Mouse (Mus musculus) cerebellum, adult 2 months (tissue): Measurements from ENCODE around the gene Siae. TPM values are rescaled to one million over a fixed set of nuclear protein-coding genes. Genes with fewer than 3 reads are reported as not detected.

ENCODE experiments used
- DNase-seq, 2 experiments: peaks; one replicate each; pipeline ENCODE4 v3.0.0; 2021
- H3K27ac ChIP-seq: fragments of 200-500 bp; 2 replicates; pipeline ENCODE4 v1.5.1; 2012; ENCODE audit warnings: low read length, control low read depth, inconsistent platforms; ENCODE audit not compliant: insufficient read depth
- H3K27me3 ChIP-seq: fragments of 200-500 bp; 2 replicates; pipeline ENCODE4 v1.6.1; 2012; ENCODE audit warnings: inconsistent platforms, mild to moderate bottlenecking, low read length, moderate library complexity; ENCODE audit not compliant: control insufficient read depth, insufficient read depth
- H3K4me1 ChIP-seq: fragments of 200-500 bp; 2 replicates; pipeline ENCODE4 v1.6.1; 2011; ENCODE audit warnings: low read length; ENCODE audit not compliant: control insufficient read depth, insufficient read depth
- H3K4me3 ChIP-seq: fragments of 200-500 bp; replicated peaks from 2 replicates; pipeline ENCODE3; 2011; ENCODE audit warnings: mild to moderate bottlenecking, low read depth, low read length, control low read depth; ENCODE audit not compliant: insufficient read depth
- CTCF ChIP-seq: fragments of 200-500 bp; IDR thresholded peaks from 2 replicates; pipeline ENCODE4 v1.5.1; 2011; ENCODE audit warnings: low read depth, mild to moderate bottlenecking, control low read depth, low read length, moderate library complexity, borderline replicate concordance; ENCODE audit not compliant: insufficient read depth
- POLR2A ChIP-seq: fragments of 200-500 bp; IDR thresholded peaks from 2 replicates; pipeline ENCODE4 v1.6.1; 2011; ENCODE audit warnings: low read length, control low read depth, borderline replicate concordance; ENCODE audit not compliant: insufficient read depth
- WGBS: fragments of 180-500 bp; shearing (Covaris S2); methylation state at CpG from one replicate; pipeline ENCODE4 v1.1.7; 2018; 5-methylcytosine and 5-hydroxymethylcytosine counted together
- polyA plus RNA-seq: library from polyadenylated mRNA; depleted of rRNA; stranded (reverse); fragments of >200 nt; gene quantifications from 2 replicates; pipeline ENCODE4 v1.2.3, GENCODE M21; 2012

Gene Siae
- polyA plus RNA-seq, 1 experiment: 15.9 TPM

DNA sequence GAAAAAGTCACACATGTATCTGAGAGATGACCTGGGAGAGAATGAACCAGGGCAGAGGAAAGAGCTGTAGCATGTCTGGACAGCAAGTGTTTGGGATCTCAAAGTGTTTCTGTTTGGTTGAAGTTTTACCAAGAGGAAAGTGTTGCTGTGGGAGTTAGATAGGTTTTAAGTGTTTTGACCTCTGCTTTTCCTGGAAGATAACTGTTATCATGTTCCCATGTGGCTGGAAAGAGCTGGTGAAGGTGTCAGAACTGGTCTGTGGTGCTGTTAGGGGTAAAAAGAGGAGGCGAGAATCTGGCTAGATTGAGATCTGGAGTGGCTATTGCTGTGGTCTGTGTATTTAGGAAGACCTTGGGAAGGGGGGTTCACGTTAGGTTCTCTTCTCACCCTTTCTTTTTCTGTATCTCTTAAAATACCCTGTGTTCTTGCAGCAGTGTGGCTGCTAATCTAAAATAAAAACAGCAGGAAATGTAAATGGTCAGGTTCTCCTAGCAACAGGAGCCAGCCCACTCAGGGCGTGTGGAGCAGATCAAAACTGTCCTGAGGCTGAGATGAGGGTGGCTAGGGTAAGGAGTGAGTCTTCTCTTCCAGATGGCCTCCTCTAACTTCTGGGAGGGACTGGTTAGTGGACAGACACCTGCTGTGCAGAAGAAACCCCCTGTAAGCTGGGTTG is 16.8 kb downstream of the Siae start:
- Histone ChIP-seq H3K4me3 (no peak overlapping the region), H3K27me3 (no peaks in the 10 kb centered on the region), H3K4me1 (no peaks in the 10 kb centered on the region), H3K27ac (no peak overlapping the region)
- no peak for DNase-seq
- TF ChIP-seq CTCF (no peak), POLR2A (no peak)
- WGBS: 55% methylated on average over 3 of the region's 3 CpGs

DNA sequence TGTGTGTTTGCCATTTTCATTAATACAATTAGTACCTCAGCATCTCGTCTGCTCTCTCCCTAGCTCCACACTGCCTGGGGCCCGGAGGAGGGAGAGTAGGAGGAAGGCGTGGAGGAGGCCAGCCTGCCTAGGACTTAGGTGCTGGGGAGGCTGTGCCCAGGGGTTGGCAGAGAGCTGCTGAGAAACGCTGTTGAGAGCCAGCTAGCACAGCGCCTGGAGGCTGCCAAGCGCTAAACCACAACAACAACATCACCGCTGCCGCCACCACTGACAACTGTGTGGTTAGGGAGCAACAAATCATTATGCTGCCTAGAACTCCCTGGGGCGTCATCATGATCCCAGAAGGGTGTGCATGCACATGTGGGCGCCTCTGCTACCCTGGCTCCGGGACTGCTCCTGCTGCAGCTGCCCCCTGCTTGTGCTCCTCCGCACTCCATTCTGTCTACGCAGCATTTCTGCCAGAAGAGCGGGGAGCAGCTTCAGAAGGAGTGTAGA is 21.0 kb downstream of the Siae start:
- TF ChIP-seq POLR2A (no peak), CTCF (no peak)
- WGBS: 27% methylated on average over 14 of the region's 14 CpGs
- no peaks in the 10 kb centered on the region for H3K4me1 ChIP-seq
- no peak overlapping the region for H3K4me3 ChIP-seq
- no peaks in the 10 kb centered on the region for H3K27me3 ChIP-seq
- H3K27ac ChIP-seq: no peak overlapping the region
- no peak for DNase-seq

DNA sequence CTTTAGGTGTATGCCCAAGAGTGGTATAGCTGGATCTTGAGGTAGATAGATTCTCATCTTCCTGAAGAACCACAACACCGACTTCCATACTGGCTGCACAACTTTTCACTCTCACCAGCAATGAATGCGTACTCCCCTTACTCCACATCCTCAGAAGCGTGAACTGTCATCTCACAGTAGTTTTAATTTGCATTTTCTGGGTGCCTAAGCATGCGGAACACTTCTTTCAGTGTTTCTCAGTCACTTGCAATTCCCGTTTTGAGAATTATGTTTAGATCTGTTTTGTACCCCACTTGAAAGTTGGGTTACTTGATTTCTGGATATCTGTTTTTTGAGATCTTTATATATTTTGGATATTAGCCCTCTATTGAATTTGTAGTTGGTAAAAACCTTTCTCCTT is 28.1 kb downstream of the Siae start:
- no peak overlapping the region for H3K4me3 ChIP-seq
- no peaks in the 10 kb centered on the region for H3K27me3 ChIP-seq
- 77% methylated on average over 5 of the region's 5 CpGs for WGBS
- TF ChIP-seq CTCF (no peak), POLR2A (no peak)
- DNase-seq: no peak
- H3K27ac ChIP-seq: no peak overlapping the region
- H3K4me1 ChIP-seq: no peaks in the 10 kb centered on the region

DNA sequence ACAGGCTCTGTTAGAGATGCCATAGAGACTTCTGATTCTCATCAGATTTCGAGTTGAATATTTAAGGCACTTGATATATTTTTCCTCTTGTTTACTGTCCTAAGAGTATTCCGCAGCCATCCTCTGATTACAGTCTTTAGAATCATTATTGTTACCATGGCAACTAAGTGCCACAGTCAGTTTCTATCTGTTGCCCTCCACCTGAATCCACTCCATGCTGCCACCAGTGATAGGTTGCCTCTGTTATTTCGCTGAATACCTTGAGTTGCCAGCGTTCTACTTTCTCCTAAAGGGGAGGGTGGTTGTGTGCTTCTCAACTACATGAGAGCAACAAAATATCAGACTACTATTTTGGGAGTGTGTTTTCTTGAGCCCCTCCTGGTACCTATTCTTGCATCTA is 31.2 kb downstream of the Siae start:
- no peaks in the 10 kb centered on the region for H3K4me1 ChIP-seq
- TF ChIP-seq CTCF (no peak), POLR2A (no peak)
- H3K27me3 ChIP-seq: no peaks in the 10 kb centered on the region
- 80% methylated on average over 4 of the region's 4 CpGs for WGBS
- no peak overlapping the region for H3K27ac ChIP-seq
- no peak for DNase-seq
- H3K4me3 ChIP-seq: no peak overlapping the region

DNA sequence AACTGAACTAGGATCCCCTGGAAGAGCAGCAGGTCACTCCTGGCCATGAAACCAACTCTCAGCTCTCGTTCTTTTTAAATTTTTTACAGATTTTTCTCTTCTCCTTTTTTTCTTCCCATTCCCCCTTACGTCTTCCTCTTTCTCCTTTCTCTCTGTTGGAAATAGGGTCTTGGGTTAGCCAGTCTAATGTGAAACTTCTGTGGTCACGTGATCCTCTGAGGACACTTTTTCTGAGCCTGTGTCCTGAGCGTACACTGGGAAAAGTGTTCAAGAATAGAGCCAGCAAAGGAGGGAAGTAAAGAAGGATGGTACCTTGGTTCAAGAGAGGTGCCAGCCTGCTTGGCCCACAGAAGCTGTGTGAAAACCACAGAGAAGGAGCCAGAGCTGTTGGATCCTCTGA is 34.9 kb downstream of the Siae start:
- no peak for DNase-seq
- WGBS: 86% methylated on average over 4 of the region's 4 CpGs
- H3K27me3 ChIP-seq: no peaks in the 10 kb centered on the region
- H3K4me1 ChIP-seq: no peaks in the 10 kb centered on the region
- no peak for TF ChIP-seq POLR2A
- no peak for TF ChIP-seq CTCF
- H3K4me3 ChIP-seq: no peak overlapping the region
- no peak overlapping the region for H3K27ac ChIP-seq

DNA sequence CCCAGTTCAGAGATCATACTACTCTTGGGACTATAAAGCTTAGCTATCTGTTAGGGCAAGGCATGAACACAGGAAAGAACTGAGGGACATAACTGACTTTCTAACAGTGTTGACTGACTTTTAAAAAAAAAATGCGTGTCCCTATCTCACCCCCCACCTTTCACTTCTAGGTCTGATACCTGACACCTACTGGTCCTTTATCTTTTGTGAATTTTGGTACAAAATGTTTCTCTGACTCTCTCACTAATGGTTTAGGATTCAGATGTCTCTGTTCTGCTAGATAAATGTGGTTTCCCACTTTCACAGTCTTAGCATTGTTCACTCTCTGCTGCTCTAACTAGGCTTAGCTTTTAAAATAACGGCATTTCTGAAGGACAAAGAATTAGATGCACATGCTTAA is 36.5 kb downstream of the Siae start:
- 82% methylated on average over 2 of the region's 2 CpGs for WGBS
- Histone ChIP-seq H3K27me3 (no peaks in the 10 kb centered on the region), H3K4me1 (no peaks in the 10 kb centered on the region), H3K4me3 (no peak overlapping the region), H3K27ac (no peak overlapping the region)
- no peak for DNase-seq
- TF ChIP-seq CTCF: no peak
- TF ChIP-seq POLR2A: no peak

DNA sequence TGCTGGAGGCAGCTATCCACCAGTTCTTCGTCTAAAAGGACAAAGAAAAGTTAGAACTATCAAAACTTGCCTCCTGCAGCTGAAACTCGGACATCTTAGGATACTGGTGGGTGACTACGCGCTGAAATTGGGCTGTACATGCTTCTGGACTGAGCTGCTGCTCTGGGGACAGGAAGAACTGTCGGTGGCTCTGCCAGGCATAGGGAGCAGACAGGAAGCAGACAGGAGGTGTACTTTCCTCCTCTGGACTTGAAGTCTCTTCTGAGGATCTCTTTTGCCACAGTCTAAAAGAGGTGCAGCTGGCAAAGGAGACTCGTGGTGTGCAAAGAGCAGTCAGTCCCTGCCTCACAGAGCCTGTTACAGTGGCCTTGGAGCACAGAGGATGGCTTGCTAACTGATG is 37.1 kb downstream of the Siae start:
- no peak overlapping the region for H3K4me3 ChIP-seq
- WGBS: 45% methylated on average over 6 of the region's 6 CpGs
- H3K27ac ChIP-seq: no peak overlapping the region
- TF ChIP-seq CTCF (no peak), POLR2A (no peak)
- no peaks in the 10 kb centered on the region for H3K4me1 ChIP-seq
- DNase-seq: no peak
- no peaks in the 10 kb centered on the region for H3K27me3 ChIP-seq

DNA sequence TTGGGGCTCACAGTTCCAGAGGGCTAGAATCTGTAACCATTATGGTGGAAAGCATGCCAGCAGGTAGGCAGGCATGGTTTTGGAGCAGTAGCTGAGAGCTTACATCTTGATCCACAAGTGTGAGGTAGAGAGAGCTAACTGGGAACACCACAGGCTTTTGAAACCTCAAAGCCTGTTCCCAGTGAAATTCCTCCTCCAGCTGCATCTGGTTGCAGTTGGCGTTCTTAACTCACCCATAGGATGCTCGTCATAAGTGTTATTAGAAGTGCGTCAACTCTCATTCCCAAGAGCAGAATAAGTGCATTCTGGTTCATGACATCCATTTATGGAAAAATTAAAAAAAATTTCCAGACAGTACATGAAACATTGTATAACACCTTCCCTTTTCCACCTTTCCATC is 38.2 kb downstream of the Siae start:
- 88% methylated on average over 3 of the region's 3 CpGs for WGBS
- no peak for DNase-seq
- TF ChIP-seq CTCF (no peak), POLR2A (no peak)
- H3K4me1 ChIP-seq: no peaks in the 10 kb centered on the region
- H3K4me3 ChIP-seq: no peak overlapping the region
- H3K27me3 ChIP-seq: no peaks in the 10 kb centered on the region
- H3K27ac ChIP-seq: no peak overlapping the region
